Mouse (Mus musculus): ENCODE results near the gene Il12rb1.
"Not testable (repeated sequence)": the region's sequence is repeated elsewhere in the genome, so short reads cannot be mapped to it uniquely, and the experiment has no call there.

The Il12rb1 gene

DNA sequence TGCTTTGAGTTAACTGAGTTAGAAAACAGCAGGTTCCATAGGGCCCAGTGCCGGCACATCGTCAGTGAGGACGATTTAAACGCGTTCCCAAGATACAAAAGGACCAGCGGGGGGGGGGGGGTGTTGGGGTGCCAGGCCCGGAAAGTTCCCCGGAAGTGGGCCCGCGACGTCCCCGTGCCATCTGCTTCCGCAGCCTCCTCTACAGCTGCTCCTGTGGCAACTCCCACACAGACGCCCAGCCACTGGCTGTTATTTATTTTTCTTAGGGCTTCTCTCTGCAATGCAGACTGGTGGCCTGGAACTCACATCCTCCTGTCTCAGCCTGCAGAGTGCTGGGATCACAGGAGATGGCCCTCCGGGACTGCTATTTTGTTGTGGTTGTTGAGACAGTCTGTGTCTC lies 7.1 kb upstream of the Il12rb1 start:
- DNase-seq (ENCODE audit: low spot score), result peak; percentile 82

DNA sequence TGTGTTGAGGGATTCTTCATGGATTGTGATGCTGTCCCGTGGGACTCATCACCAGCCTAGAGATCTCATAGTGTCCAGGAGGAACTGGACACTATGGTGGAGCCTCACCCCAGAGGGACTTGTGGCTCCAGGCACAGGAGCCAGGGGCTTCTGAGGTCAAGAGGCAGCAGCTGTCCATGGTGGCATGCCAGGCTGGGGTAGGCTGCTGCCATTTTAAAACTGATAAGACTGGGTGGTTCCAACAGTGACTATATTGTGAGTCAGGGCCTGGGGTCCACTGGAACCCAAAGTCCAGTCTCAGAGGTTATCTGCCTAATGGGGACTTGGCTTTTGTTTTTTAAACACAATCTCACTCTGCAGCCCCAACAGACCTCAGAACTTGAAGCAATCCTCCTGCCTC lies 6.4 kb upstream of the Il12rb1 start:
- no peak for DNase-seq (ENCODE audit: low spot score)

DNA sequence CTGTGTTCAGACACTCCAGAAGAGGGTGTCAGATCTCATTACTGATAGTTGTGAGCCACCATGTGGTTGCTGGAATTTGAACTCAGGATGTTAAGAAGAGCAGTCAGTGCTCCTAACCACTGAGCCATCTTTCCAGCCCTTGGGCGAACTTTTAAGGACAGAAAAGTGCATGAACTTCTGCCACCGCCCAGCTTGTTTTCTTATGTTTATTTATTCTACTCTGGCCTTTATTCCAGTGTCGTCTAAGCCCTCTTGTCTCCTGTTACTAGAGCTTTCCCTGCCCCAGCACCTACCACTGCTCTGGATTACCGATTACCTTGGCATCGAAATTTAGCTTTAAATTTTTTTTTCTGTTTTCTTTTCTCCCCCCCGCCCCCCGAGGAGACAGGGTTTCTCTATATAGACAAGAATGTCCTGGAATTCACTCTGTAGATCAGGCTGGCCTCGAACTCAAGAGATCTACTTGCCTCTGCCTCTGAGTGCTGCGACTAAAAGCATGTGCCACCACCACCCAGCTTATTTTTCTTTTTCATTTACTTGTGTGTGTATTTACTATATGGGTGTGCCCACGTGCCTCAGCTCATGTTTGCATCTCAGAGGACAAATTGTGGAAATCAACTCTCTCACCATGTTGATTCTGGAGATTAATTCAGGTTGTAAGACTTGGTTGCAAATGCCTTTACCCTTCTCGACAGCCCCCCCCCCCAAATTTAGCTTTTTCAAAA lies 5.3 kb upstream of the Il12rb1 start:
- DNase-seq (ENCODE audit: low spot score), result no peak

- peak; percentile 72 for DNase-seq (ENCODE audit: low spot score)
Measured at GRCm38 (mm10) chr8:70803761-70804480, 4.3 kb upstream of the Il12rb1 start.

DNA sequence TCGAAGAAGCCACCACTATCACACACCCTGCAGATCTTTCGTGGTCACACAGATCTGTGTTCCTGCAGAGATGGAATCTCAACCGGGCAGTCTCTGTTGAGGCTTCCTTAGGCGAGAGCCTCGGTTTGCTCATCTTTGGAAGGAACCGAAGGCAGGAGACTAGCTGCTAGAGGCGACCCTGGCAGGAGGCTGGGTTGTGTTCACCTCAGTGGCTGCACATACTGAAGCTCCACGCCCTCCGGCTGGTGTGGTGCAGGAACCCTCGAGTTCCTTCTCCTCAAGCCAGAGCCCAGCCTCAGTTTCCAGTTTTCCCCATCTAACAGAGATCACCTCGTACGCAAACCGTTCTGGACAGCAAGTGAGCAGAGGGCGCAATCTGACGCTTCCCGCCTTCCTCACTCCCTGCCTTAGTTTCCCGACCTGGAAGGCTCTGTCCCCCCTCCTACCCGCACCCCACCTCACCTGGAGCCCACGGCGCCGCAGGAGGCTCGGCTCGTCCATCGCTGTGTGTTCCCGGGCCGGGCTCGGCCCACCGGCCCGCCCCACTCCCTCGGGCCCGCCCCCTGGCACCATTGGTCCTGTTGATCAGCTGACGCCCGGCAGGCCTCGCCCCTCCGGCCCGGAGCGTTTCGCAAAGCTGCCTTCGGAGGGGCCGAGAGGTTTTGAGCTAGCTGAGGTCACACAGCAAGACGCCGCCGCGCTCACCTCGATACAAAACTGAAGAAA lies 3.6 kb upstream of the Il12rb1 start, which contains the start of gene Mast3:
Gene Mast3 (minus strand): TSS at position 574 of the 726 bp plus-strand sequence.
- DNase-seq (ENCODE audit: low spot score), result peak; percentile 88

- DNase-seq (ENCODE audit: low spot score), result no peak
Measured at GRCm38 (mm10) chr8:70806541-70806940, 1.7 kb upstream of the Il12rb1 start.

DNA sequence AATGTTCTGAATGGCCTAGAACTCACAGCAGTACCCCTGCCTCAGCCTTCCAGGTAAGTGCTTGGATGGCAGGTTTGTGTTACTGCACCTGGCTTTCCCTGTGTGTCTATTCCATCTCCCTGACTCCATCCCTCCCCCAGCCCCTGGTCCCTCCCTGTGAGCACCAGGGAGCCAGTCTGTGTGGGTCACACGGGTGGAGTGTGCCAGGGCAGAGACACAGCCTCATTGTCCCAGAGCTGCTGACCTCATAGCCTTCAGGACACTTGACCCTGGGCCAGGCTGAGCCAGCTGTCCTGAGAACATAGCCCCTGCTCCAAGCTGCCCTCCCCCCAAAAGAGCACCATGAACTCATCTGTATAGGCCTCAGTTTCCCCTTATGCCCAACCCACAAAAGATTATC lies 945 bp upstream of the Il12rb1 start:
- DNase-seq (ENCODE audit: low spot score), result peak; percentile 75

DNA sequence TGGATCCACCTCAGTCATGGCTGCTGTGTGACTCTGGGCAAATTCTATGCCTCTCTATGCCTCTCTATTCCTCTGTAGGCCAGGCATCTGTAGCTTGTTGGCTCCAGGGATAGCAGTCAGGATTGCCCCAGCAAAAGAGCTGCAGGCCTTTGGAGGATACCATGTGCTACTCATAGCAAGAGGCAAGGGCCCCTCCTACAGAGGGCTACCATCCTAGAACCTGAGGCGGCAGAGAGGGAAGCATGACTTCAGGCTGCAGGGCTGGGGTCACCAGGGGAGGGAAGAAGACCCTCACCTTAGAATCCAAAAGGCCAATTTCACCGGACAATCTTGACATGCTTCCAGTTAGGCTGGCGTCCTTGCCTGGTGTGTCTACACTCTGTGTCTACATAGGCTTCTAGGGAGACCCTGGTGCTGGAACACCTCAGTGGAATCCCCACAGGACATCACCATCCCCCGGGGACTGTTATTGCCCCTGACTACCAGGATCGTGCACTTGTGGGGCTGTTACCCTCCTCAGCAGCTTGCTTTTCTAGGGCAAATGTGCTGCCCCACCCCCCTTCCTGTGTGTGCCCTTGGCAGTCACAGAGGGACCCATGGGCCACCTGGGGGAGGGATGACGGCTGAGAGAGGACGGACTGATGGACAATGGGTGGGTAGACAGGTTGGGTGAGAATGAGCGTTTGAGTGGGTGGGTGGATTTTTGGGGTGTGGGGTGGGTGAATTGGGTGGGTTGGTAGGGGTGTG lies 879 bp downstream of the Il12rb1 start:
- DNase-seq (ENCODE audit: low spot score), result no peak

GRCm38 (mm10) chr8:70810962-70811680 lies 2.9 kb downstream of the Il12rb1 start:
- no peak for DNase-seq (ENCODE audit: low spot score)

DNA sequence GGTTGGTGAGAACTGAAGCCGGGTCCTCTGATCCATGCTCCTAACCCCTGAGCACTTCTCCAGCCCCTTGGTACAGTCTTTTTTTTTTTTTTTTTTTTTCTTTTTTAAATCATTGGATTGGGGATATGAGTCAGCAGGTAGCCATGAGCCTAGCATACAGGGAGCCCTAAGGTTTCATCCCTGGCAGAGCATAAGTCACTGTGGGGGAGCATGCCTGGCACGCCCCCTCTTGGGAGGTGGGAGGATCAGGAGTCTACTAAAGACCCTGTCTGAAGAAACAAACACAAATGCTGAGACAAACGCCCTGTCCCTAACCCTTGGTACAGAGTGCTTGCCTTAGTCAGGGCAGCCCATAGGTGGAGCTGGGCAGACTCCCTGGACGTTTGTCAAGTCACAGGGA lies 3.8 kb downstream of the Il12rb1 start:
- no peak for DNase-seq (ENCODE audit: low spot score)

DNA sequence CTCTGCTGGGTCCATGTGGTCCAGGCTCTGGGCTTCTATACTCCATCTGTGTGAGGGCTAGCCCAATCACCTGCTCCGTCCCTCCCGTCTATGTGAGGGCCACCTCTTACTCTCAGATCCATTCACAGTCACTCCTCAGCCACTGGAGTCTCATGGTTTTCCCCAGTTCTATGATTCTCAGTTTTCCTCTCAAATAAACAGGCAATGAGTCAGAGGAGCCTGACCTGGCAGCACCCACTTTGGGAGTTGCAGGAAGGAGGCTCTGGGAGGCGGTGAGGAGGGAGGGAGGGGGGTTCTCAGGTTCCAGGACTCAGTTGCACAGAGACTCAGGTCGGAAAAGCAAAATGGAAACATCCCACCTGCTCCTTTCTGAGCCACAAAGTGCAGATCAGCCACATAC lies 4.6 kb downstream of the Il12rb1 start:
- DNase-seq (ENCODE audit: low spot score), result no peak

DNA sequence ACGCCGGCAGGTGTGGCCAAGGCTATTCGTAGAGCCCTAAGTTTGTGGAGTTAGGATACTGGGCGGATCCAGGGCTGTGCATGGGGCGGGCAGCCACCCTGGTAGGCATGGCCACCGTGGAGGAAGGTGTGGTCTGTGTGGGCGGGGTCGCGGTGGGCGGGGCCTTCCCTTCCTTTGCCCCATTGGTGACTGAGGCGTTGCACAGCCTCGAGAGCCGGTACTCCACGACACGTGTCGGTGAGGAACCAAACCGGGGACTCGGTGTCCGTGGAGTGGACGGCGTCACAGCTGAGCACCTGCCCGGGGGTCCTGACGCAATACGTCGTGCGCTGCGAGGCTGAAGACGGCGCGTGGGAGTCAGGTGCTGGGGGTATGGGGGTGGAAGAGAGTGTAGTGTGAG lies 8.4 kb downstream of the Il12rb1 start:
- peak; percentile 51 for DNase-seq (ENCODE audit: low spot score)

DNA sequence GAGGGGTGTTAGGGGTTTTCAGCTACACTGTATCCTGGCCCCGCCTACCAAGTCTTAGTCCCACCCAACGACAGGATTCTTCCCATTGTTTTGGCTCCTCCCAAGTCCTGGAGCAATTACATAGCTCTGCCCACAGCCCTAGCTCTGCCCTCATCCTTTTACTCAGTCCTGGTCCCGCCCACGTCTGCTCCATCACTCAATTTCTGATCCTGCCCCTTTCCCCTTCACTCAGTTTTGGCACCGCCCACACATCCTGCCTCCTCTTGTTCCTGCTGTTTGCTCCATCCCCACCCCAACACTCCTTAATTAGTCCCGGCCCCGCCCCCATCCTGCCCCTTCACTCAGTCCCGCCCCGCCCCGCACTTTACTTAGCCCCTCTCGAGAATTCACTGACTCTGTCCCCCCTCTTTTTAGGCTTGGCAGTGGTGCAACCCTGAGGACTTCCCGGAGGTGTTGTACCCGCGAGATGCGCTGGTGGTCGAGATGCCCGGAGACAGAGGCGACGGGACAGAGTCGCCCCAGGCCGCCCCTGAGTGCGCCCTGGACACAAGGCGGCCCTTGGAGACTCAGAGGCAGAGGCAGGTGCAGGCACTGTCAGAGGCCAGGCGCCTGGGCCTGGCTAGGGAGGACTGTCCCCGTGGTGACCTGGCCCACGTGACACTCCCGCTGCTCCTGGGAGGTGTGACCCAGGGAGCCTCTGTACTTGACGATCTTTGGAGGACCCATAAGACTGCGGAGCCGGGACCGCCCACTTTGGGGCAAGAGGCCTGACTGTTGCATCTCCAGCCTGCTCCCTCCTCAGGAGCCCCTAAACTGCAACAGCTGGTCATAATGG lies 12.1 kb downstream of the Il12rb1 start:
- no peak for DNase-seq (ENCODE audit: low spot score)

DNA sequence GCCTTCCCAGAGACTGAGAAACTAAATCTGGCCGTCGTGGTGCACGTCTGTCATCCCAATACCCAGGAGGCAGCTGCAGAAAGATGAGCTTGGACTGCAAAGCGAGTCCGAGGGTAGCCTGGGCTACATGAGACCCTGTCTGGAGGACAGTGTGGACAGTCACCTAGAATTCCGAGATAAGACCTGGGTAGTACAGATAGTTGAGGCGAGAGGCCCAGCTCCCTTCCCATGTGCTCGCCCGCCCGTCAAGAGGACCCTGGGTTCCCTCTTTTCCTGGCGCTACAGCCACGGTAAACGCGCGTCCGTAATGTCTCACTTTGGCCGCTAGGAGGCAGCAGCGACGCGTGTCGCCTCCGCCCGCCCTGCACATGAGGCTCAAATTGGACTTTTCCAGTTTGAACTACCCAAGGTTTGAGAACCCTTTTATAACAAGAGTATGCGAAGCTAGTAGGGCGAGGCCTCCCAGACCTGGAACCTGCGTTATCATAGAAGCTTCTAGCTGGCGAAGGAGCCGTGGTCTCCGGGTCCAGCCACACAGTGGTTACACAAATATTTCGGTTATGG lies 13.2 kb downstream of the Il12rb1 start:
- DNase-seq (ENCODE audit: low spot score), result peak; percentile 68

DNA sequence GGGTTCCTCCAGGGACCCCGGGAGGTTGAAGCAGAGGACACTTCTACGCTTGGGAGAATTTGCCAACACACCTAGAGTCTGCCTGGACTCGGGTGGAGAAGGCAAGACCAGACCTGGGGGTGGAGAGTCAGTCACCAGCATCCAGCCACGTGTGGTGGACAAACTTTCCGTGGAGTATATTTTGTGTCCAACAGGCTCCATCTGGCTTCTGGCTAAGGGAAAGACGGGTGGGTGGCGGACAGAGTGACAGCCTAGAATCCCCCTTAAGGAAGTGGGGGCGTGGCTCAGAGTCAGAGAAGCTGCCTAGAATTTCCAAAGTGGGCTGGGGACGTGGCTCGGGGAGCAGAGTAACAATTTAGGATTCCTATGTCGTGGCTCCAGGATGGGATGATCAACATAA lies 13.7 kb downstream of the Il12rb1 start:
- DNase-seq (ENCODE audit: low spot score), result no peak

- DNase-seq (ENCODE audit: low spot score), result not testable (repeated sequence)
Measured at GRCm38 (mm10) chr8:70822594-70822993, 14.3 kb downstream of the Il12rb1 start.

GRCm38 (mm10) chr8:70823802-70824201 lies 15.6 kb downstream of the Il12rb1 start:
- DNase-seq (ENCODE audit: low spot score), result no peak

DNA sequence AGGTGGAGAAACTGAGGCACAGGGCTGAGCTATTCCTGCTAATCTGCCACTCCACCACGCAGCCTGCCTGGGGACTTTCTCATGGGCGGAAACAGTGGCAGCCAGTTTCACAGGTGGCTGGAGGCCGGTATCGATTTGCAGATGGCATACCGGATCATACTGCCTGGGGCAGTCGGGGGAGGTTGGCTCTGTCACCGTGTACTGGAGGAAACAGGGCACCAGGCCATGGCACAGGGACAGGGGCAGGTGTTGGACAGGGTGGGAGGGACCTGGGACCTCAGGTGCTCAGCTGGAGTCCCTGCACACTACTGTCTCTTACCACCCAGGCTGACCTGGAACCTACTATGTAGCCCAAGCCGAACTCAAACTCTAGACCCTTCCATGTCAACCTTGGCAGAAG lies 17.6 kb downstream of the Il12rb1 start:
- DNase-seq (ENCODE audit: low spot score), result no peak

DNA sequence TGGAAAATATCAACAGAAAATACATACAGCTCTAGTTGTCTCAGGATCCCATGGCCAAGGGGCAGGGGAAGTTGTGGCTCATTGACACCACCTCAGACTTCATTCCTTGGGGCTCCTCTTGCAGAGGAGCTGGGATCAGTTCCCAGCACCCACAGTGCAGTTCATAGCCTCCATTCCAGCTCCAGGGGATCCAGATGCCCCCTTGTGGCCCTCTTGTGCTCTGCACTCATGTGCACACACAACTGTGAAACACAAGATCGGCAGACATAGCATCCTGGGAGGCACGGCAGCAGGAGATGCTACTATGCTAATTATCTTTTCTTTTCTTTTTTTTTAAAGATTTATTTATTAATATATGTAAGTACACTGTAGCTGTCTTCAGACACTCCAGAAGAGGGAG lies 18.8 kb downstream of the Il12rb1 start:
- DNase-seq (ENCODE audit: low spot score), result no peak

- no peak for DNase-seq (ENCODE audit: low spot score)
Measured at GRCm38 (mm10) chr8:70827796-70828195, 19.5 kb downstream of the Il12rb1 start.
